Mouse (Mus musculus) cerebellum, adult 2 months (tissue): ENCODE data around the gene Ankrd11.

ENCODE experiments used
- CTCF ChIP-seq: fragments of 200-500 bp; IDR thresholded peaks from 2 replicates; pipeline ENCODE4 v1.5.1; 2011; ENCODE audit warnings: low read depth, mild to moderate bottlenecking, control low read depth, low read length, moderate library complexity, borderline replicate concordance; ENCODE audit not compliant: insufficient read depth
- POLR2A ChIP-seq: fragments of 200-500 bp; IDR thresholded peaks from 2 replicates; pipeline ENCODE4 v1.6.1; 2011; ENCODE audit warnings: low read length, control low read depth, borderline replicate concordance; ENCODE audit not compliant: insufficient read depth

DNA sequence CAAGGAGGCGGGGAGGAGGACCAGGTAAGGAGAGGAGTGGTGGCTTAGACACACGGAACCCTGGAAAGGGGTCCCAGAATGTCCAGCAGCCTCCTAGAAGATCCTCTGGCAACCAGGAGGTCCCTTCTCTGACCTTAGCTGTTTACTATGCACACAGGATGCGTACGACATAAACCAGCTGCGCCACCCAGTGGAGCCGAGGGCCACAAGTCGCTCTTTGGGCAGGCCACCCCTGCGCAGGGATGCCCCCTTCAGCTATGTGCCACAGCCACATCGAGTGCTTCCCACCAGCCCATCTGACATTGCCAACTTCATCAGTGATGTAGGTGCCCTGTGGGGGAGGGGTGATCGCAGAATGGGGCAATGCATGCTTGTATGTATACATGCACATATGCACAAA lies 176.6 kb downstream of the Ankrd11 start:
- TF ChIP-seq CTCF: peak; percentile 45; the same call in 1 of the 2 replicates
- TF ChIP-seq POLR2A: no peak
